Mouse (Mus musculus): ENCODE results near the gene Fam213a.

DNA sequence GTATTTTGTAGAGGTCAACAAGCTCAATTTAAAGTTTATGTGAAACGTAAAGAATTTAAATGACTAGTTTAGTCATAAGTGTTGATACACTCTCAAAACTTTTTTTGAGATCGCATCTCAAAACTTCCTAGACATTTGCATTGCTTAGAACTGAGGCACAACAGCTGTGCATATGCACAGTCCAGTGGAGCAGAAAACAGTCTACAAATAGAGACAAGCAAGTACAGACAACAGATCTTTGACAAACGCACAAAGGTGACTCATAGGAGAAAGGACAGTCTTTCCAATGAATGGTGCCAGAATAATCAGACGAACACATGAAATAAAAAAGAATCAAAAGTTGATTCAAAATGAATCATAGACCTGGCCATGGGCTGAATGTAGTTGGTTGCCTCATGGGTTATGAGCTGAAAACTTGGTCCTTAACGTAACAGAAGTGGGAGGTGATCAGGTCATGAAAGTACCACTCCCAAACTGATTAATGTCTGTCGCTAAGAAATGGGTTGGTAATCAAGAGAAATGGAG lies 17.5 kb upstream of the Fam213a start:
- TF ChIP-seq CTCF (IDR thresholded peaks at IDR 0.05; ENCODE audit: low read depth), result no peak
- no peak for TF ChIP-seq EP300 (IDR thresholded peaks at IDR 0.05; ENCODE audit: low read depth)

All from liver, embryonic 14.5 days (tissue).